Mouse (Mus musculus): ENCODE data around the gene Dazap2.

Dazap2 gene

DNA sequence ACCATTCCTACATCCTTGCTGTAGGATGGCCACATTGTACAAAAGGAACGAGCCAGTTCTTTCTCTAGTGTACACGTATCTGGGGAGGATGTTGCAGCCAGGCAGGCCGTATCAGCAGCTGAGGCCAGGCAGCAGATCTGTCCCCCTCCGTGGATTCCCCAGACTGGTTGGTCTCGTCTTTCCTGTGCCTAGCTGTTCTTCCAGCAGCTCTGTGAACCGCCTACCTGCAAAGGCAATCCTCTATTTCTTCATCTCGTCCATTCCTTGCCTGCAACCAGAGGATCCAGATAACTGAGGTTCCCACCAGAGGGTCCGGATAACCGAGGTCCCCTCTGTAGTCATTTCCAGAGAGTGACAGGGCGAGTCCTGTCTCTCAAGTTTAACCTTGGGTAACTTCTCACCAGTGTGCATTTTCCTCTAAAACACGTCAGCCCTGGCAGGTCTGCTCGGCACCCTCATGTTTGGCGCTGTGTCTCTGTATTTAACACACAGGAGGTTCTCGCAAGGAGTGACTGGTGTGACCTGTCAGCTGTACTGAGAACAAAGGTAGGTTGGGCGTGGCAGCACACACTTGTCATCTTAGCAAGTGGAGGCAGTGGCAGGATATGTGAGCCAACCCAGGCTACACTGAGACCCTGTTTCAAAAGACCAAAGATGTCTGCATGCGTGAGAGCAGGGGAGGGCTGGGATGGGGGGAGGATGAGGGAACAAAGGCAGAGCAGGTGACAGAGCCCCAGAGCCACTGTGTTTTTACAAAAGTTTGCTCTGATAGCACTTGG lies 25.0 kb downstream of the Dazap2 start:
- no peak for DNase-seq (ENCODE audit: low spot score)

DNA sequence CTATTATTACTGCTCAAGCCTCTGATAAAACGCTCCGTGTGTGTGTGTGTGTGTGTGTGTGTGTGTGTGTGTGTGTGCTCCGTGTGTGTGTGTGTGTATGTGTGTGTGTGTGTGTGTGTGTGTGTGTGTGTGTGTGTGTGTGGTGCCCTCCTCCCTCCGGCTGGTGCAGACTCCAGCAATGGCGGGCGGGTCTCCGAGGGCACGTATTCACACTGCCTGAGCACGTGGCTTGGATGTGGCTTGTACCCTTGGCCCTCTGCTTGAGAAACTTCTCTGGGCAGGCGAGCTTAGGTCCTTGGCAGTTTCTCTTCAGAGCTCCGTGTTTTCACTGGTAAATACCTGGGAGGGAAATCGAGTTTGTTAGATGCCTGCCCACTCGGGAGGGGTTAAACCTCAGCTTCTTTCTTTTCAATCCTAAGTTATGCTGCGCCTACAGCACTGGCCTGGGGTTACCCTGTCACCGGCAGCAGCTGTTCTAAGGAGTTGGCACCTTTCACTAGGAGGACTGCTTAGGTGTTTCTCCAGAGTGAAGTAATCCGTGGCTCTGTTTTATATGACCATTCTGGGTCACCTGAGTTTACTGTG lies 26.2 kb downstream of the Dazap2 start:
- no peak for DNase-seq (ENCODE audit: low spot score)

DNA sequence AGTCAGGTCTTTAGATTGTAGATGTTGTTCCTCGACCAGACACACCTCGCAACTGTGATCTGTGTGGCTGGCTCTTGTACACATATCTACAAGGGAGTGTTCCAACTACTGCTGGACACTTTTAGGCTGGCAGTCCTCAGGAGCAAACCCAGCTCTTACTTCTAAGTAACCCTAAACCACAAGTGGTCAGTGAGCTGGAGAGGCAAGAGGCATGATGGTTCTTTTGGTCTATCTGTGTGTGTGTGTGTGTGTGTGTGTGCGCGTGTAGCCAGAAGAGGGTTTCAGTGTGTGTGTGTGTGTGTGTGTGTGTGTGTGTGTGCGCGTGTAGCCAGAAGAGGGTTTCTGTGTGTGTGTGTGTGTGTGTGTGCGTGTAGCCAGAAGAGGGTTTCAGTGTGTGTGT lies 27.3 kb downstream of the Dazap2 start:
- no peak for DNase-seq (ENCODE audit: low spot score)

DNA sequence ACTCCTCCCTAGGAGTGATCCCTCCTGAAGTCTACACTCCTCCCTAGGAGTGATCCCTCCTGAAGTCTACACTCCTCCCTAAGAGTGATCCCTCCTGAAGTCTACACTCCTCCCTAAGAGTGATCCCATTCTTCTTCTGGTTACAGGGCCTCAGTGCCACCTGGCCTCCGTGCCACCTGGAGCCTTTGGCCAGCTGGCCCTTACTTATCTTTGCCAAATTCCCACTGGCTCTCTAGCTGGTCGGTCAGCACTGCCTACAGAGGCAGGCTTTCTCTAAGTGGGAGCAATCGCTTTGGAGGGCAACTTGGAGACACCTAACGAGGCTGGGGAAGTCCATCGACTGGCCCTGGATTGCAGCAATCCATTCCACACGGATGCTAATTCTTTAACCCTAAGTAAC lies 31.0 kb downstream of the Dazap2 start:
- no peak for DNase-seq (ENCODE audit: low spot score)

DNA sequence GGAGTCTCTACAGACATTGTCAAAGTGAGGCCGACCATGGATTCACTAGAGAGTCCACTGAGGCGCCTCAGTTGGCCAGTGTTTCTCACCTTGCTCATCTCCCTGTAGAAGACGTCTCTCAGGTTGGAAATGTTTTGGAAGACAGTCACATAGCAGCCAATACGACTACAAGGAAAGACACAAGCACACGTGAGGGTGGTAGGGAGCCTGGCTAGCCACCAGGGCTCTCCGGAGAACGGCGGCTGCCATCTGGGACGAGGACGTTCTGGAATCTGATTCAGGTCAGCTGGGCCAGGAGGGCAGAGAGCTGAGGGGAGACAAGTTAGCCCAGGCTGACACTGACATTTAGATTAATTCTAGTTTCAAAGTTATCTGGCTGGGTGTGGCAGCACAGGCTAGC lies 35.0 kb downstream of the Dazap2 start:
- DNase-seq (ENCODE audit: low spot score), result no peak

DNA sequence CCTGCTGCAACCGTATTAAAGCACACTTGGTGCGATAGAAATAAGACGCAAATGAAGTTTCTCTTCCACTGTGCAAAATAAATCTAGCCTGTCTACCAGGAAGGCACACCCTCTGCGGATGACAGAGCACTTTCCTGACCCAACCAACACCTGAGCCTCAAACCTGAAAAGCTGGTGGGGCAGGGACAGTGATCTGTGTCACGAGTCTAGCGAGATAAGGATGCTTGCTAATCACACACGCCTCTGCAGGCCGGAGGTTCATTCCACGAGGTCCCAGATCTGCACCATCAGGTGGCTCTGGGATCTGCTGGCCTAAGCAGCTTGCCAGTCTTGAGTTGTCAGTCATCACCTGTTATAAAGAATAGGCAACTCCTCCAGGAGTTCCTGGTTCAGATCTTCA lies 36.5 kb downstream of the Dazap2 start:
- no peak for DNase-seq (ENCODE audit: low spot score)

DNA sequence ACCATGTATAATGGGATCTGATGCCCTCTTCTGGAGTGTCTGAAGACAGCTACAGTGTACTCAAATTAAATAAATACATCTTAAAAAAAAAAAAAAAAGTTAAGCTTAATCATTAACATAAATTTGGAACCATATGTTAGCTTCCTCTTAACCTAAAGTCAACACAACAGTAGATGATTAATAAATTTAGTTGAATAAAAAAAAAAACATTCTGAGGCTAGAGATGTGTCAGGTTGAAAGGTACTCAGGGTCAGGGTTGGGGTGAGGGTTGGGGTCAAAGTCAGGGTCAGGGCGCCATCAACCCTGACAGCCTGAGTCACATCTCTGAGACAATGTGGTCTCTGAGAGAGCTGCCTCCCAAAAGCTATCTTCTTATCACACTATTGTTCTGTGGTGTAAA lies 39.1 kb downstream of the Dazap2 start:
- DNase-seq (ENCODE audit: low spot score), result no peak

DNA sequence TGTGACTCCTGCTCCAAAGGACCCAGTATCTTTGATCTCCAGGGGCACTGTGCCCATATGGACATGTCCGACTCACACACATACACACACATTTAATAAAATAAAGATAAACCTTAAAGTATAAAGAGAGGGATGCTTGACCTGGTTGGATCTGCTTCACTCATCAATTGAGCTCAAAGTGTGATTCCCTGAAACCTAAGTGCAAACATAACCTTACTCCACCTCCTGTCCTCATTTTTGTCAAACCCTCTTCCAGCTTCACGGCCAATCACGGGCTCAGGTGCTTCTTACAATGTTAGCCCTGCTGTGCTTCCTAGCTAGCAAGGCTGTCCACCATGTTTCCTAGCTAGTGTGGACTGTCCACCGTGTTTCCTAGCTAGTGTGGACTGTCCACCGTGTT lies 40.1 kb downstream of the Dazap2 start:
- no peak for DNase-seq (ENCODE audit: low spot score)

DNA sequence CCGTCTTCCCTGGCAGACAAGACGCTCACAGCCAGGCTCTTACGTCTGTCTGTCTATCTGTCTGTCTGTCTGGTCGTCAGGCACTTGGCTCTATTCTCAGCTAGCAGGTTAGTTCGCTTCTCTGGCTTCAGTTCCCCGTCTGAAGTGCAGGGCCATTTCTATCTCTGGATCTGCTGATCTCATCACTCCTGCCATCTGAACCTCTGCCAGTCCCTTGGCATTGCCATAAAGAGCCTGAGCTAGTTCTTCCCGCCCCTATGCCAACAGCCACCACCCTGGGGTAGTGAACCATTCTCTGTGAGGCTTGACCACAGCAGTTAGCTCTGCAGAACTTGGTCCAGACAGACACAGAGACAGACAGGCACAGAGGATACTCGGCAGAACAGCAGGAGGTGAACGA lies 45.2 kb downstream of the Dazap2 start:
- no peak for DNase-seq (ENCODE audit: low spot score)

DNA sequence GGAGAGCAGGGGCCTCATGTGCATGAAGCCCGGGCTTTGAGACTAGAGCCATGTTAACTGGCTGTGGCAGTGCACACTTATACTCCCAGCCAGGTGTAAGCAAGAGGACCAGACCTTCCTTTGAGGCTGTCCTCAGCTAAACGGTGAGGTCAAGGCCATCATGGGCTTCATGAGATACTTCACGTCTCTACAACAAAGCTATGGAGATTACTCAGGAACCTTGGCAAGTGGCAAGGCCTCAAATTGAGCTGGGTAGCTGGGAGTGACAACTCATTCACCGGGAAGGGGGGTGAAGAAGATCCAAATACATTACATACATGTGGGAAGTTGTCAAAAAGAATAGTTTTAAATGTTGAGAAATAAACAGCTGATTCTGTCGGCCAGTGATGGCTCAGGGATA lies 45.7 kb downstream of the Dazap2 start:
- no peak for DNase-seq (ENCODE audit: low spot score)

DNA sequence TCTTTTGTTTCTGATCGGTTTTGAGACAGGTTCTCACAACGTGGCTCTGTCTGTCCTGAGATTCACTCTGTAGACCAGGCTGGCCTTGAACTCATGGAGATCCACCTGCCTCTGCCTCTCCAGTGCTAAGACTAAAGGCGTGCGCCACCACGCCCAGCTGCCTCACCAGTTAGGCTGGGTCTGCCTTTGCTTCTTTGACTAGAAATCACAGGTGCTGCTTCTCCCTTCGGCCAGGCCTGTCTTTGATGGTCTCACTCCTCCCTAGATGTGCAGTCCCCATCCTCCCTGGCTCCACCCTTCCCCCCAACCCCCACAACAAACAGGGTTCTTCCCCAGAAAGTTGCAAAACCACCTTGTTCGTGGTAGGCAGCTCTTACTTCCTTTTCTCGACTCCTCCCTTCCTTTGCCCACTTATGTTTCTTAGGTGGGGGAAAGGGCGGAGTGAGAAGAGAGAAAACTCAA lies 49.7 kb downstream of the Dazap2 start:
- DNase-seq (ENCODE audit: low spot score), result no peak

DNA sequence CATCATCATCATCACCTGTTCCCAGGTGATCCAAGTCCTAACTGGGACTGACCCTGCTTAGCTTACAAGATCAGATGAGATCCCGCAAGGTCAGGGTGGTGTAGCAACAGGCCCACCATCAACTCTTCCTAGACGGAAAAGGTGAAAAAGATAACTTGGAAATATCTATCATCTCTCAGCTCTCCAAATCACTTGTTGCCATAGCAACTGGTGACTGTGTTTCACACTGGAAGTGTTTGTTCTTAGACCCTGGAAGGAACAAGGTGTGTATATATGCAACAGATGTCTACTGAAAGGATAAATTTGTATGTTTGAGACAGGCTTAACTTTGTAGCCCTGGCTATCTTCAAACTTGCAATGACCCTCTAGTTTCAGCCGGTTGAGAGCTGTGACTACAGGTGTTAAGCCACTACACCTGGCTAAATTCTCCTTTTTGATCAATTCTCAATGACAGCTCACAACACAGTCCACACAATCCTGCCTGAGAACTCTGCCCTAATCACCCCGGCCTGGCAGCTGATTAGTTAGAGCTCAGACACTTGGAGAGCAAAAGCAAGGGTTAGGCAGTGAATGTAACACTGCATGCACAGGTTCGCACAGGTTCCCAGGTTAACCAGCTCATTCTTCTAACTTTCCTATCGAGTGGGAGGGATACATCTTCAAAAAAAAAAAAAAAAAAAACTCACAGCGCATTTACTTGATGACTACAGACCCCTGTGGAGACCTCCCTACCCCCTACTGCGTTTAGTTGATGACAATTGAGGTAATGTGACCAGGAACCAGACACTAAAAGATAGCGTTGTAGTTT lies 50.5 kb downstream of the Dazap2 start:
- no peak for DNase-seq (ENCODE audit: low spot score)

DNA sequence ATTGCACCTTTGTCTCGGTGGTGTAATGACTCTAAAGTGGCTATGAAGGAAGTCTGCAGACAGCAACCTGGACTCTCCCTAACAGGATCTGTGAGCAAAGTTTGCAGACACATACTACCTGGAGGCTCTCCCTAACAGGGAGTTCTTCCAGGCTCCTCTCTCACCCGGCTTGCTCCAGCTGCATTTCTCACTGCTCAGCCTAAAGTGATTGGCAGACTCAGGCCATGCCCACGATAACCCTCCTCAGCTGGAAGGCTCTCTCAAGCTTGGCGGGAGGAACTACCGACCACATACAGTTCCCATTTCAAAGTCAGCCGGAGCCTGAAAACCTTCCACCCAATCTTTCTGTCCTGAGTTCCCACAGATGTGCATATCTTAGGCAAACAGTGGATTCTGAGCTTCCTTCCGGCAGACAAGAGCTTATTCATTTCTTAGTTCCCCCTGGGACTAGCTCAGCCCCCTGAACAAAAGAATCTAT lies 51.1 kb downstream of the Dazap2 start:
- no peak for DNase-seq (ENCODE audit: low spot score)

DNA sequence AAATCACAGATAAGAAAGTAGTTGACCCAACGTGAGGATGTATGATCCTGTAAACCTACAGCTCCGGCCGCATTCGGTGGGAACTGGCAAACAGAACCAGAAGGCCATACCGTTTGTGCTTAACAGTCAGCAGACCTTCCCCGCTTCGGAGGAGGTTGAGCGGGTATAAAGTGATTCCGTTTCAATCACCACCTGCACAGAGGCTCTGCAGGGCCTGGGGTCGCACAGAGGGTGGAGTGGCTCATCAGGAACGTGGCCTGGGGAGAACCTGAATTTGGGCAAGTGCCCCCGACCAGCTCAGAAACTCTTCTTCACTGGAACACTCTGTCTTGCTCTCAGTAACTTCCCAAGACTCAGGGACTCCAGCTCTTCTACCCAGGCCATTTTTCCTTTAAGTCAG lies 51.7 kb downstream of the Dazap2 start:
- no peak for DNase-seq (ENCODE audit: low spot score)

DNA sequence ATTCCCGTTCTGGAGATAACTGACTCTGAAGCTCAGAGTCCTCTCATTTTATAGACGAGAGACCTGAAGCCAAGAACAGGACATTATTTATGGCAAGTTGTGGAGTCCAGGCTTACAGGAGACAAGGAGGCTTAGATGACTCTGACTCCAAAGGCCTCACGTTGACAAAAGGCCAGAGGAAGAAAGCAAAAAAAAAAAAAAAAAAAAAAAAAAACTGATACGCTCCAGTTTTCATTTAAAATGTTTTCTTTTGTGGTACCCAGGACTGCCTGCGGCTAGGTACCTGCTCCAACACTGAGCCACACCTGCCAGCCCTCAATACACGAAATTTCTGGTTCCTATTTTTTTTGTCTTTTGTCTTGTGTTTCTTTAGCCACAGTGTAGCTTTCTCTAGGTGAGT lies 52.3 kb downstream of the Dazap2 start:
- DNase-seq (ENCODE audit: low spot score), result no peak

DNA sequence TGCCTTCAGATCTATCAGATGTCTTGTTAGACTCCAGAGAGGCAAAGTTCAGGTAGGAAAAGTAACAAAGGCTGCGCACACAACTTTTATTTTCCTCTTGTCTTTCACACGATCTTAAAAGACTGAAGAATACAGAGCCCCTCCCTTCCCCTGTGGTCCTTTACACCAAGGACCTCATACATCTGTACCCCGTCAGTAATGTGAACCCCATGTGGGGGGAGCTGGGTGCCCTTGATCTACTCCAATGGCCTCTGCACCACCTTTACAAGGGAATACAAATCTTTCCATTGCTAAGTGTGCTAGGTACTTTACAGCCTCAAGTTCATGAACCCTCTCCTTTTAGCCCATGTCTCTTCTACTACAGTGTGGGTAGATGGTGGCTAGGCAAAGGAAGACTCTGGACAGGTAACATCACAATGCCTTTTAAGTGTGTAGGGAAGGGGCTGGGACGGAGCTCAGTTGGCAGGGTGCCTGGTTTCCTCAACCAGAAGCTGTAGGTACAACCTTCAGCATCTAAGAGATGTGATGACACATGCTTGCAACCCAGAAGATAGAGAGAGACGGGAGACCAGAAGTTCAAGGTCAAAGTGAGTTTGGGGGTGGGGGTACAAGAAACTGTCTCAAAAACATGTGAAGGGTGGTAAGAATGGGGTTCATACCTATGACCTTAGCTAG lies 52.9 kb downstream of the Dazap2 start:
- DNase-seq (ENCODE audit: low spot score), result no peak

DNA sequence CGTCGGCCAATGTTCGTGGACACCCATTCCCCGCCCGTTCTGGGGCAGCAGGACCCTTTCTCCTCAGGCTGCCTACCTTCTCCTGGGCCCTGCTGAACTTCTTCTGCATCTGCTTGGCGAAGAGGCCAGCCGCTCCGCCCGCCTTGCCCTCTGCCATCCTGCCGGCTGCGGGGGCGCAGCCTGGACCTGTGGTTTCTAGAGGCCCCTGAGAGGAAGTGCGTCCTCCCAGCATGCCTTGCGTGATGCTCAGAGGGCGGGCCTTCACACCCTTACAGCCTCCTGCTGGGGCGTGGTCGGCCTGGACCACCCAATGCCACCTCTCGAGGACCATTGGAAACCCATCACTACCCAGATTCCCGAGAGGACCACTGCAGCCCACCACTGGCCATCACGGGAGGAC lies 54.2 kb downstream of the Dazap2 start, which contains the start of gene Bin2:
Gene Bin2 (minus strand): TSS at position 217 of the 400 bp plus-strand sequence.
- no peak for DNase-seq (ENCODE audit: low spot score)

DNA sequence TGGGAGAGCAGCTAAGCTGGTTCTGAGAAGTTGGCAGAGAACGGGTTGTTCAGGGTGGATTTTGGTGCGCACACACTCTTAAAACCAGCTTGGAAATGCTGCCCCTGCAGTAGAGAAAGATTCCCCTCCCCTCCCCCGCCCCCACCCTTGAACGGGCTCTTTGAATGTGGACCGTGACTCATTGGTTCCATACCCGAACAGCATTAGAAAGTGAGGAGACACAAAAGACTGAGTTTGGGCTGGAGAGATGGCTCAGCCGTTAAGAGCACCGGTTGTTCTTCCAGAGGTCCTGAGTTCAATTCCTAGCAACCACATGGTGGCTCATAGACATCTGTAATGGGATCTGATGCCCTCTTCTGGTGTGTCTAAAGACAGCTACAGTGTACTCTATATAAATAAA lies 54.9 kb downstream of the Dazap2 start:
- DNase-seq (ENCODE audit: low spot score), result no peak
